Mouse (Mus musculus): ENCODE data around the gene Aes. TPM values are rescaled to one million over a fixed set of nuclear protein-coding genes. Genes with fewer than 3 reads are reported as not detected.

The Aes gene
- polyA plus RNA-seq, 1 experiment from 2014 or later = 412 TPM

DNA sequence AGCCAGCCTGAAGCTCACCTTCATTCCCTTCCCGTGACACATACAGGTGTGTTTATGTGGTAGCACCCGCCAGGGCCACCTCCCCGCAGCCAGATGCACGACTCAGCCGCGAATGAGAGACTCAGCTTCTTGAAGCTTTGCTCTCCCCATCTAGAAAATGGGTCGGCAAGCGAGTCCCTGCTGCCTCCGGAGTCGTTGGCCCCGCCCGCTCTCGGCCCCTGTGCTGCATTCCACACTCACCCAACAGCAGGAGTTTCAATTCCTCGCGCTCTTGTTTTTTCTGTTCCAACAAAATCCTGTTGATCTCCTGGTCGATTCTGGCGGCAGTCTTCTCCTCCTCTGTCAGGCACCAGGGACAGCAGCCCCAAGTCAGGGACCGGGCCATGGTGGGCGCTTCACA is 35.7 kb upstream of the Aes start:
- Histone ChIP-seq H3K27me3 (replicated peaks; ENCODE audit: control insufficient read depth, insufficient read depth, low read length) (no peaks in the 10 kb centered on the region), H3K27ac (replicated peaks; ENCODE audit: low read depth, low read length) (no peak overlapping the region), H3K4me3 (ENCODE audit: low read depth, low read length) (0 out of 2 replicates have a peak overlapping the region, but pooled peaks have one; percentile 15), H3K36me3 (ENCODE audit: control insufficient read depth, insufficient read depth, low read length) (no peaks in the 10 kb centered on the region), H3K4me1 (ENCODE audit: control insufficient read depth, insufficient read depth, low read length) (no peaks in the 10 kb centered on the region), H3K9me3 (ENCODE audit: control insufficient read depth, low read length) (no peaks in the 10 kb centered on the region), H3K9ac (ENCODE audit: low read depth, low read length) (no peak overlapping the region), H3K4me2 (ENCODE audit: low read depth, low read length) (peak overlapping the region; percentile 21; the same call in 1 of the 2 replicates)
- 20% methylated on average over 19 of the region's 19 CpGs for WGBS
- no peak for DNase-seq (ENCODE audit: low spot score)
- ATAC-seq (ENCODE audit: low read depth) = no peak

DNA sequence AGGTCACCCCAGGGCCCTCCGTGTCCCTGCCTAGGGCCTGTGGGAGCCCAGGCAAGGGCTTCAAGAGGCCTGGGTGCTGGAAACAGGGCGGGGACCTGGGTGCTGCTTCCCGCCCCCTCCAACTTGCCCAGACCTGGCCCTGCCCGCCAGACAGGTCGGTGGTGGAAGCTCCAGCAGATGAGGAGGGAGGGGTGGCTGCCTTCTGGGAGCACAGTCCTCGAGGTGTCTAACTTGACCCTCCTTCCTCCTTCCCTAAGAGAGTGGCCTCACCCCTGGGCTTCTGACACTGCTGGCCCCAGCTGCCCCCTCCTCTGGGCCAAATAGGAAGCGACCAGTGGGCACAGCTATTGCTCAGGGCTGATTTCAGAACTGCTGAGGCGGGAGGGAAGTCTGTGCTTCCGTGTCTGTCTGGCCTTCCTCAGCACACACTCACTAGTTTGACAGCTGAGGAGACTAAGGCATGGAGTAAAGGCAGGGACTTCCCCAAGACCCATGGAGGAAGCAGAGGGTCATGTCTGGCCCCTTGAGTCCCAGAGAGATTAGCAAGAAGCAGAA is 35.2 kb upstream of the Aes start, which contains the start of gene Gna15:
TSS of gene Gna15 (minus strand) at position 175 of the 555 bp plus-strand sequence.
- DNase-seq (ENCODE audit: low spot score) (peak; percentile 27), ATAC-seq (ENCODE audit: low read depth) (0 out of 2 replicates have a peak, but pooled peaks have one; percentile 34)
- Histone ChIP-seq H3K9me3 (ENCODE audit: control insufficient read depth, low read length) (no peaks in the 10 kb centered on the region), H3K27ac (replicated peaks; ENCODE audit: low read depth, low read length) (no peak within 1 kb of the TSS), H3K4me1 (ENCODE audit: control insufficient read depth, insufficient read depth, low read length) (no peaks in the 10 kb centered on the region), H3K36me3 (ENCODE audit: control insufficient read depth, insufficient read depth, low read length) (0 out of 2 replicates have a peak, but pooled peaks cover 5% of the 10 kb centered on the region), H3K9ac (ENCODE audit: low read depth, low read length) (no peak within 1 kb of the TSS), H3K4me3 (ENCODE audit: low read depth, low read length) (0 out of 2 replicates have a peak within 1 kb of the TSS, but pooled peaks have one; percentile 15), H3K27me3 (replicated peaks; ENCODE audit: control insufficient read depth, insufficient read depth, low read length) (no peaks in the 10 kb centered on the region), H3K4me2 (ENCODE audit: low read depth, low read length) (peak within 1 kb of the TSS; percentile 21; the same call in 1 of the 2 replicates)
- 22% methylated on average over 6 of the region's 9 CpGs for WGBS

DNA sequence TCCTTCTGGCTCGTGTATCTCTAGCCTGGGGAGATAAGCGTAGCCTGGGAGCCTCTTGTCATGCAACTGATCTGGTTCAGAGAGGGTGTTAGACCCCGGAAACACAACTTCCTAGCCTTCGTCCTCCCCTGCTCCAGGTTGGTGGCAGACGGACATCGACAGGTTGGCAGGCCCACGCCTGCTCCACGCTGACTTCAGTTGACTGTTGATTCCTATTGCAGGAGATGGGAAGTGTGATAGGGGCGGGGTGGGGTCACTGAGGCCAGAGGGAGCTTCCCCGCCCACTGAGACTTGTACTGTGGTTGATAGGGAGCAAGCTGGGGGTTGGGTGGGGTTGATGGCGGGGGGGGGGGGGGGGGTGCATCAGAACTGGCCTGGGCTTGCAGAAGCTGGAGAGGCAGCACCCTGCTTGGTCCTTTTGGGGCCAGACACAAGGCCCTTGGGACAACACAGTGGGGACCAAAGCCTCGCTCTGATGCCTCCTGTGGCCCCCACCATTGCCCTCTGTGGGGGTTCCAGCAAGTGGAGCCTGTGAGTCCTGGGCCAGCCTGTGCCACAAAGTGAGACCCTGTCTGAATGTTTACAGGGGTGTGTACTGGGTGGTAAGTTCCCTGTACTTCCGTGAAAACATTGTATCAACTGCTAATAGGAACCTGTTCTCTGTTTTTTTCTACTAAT is 34.1 kb upstream of the Aes start:
- H3K4me1 ChIP-seq (ENCODE audit: control insufficient read depth, insufficient read depth, low read length) = no peaks in the 10 kb centered on the region
- no peak overlapping the region for H3K4me2 ChIP-seq (ENCODE audit: low read depth, low read length)
- no peak for DNase-seq (ENCODE audit: low spot score)
- ATAC-seq (ENCODE audit: low read depth) = no peak
- 58% methylated on average over 12 of the region's 13 CpGs for WGBS
- H3K4me3 ChIP-seq (ENCODE audit: low read depth, low read length) = no peak overlapping the region
- H3K9me3 ChIP-seq (ENCODE audit: control insufficient read depth, low read length) = no peaks in the 10 kb centered on the region
- H3K27ac ChIP-seq (replicated peaks; ENCODE audit: low read depth, low read length) = no peak overlapping the region
- peaks cover 15% of the 10 kb centered on the region; the same call in 1 of the 2 replicates for H3K36me3 ChIP-seq (ENCODE audit: control insufficient read depth, insufficient read depth, low read length)
- H3K9ac ChIP-seq (ENCODE audit: low read depth, low read length) = no peak overlapping the region
- no peaks in the 10 kb centered on the region for H3K27me3 ChIP-seq (replicated peaks; ENCODE audit: control insufficient read depth, insufficient read depth, low read length)

DNA sequence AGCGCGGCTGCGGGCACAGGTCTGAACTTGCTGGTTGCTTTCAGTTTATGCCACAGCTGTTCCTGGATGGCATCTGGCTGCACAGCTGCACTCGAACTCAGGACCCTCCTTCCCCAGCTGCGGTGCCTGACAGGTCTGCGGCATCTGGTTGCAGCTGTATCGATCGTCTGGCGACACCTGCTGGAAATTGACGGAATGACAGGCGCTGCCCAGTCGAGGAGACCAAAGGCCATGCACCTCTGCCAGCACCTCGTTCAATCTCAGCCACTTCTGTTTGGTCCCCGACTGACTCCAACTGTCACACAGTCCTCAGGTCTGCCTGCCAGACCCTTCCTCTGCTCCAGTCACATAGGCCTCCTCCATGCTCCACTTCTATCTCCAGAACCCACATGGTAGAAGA is 32.5 kb upstream of the Aes start:
- 9% methylated on average over 14 of the region's 14 CpGs for WGBS
- no peaks in the 10 kb centered on the region for H3K4me1 ChIP-seq (ENCODE audit: control insufficient read depth, insufficient read depth, low read length)
- H3K36me3 ChIP-seq (ENCODE audit: control insufficient read depth, insufficient read depth, low read length) = peaks cover 30% of the 10 kb centered on the region; the same call in 1 of the 2 replicates
- H3K4me2 ChIP-seq (ENCODE audit: low read depth, low read length) = no peak overlapping the region
- no peaks in the 10 kb centered on the region for H3K27me3 ChIP-seq (replicated peaks; ENCODE audit: control insufficient read depth, insufficient read depth, low read length)
- H3K4me3 ChIP-seq (ENCODE audit: low read depth, low read length) = no peak overlapping the region
- ATAC-seq (ENCODE audit: low read depth) (peak; percentile 19; the same call in 1 of the 2 replicates), DNase-seq (ENCODE audit: low spot score) (peak; percentile 50)
- no peaks in the 10 kb centered on the region for H3K9me3 ChIP-seq (ENCODE audit: control insufficient read depth, low read length)
- no peak overlapping the region for H3K9ac ChIP-seq (ENCODE audit: low read depth, low read length)
- no peak overlapping the region for H3K27ac ChIP-seq (replicated peaks; ENCODE audit: low read depth, low read length)

DNA sequence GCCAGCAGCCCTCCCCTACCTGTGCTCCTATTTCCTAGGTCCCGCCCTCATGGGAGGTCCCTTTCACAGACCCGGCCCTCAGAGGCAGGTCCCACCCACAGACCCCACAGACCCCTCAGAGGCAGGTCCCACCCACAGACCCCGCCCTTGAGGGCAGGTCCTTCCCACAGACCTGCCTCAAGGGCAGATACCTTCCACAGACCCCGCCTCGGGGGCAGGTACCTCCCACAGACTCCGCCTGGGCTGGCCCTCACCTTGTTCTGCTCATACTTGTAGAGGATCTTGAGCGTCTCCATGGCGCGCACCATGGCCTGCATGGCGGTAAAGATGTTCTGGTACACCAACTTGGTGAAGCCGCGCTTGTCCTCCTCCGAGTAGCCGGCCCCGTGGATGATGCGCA is 24.5 kb upstream of the Aes start:
- H3K27ac ChIP-seq (replicated peaks; ENCODE audit: low read depth, low read length) = no peak overlapping the region
- H3K4me2 ChIP-seq (ENCODE audit: low read depth, low read length) = no peak overlapping the region
- 0 out of 2 replicates have a peak, but pooled peaks have one; percentile 12 for ATAC-seq (ENCODE audit: low read depth)
- no peak overlapping the region for H3K9ac ChIP-seq (ENCODE audit: low read depth, low read length)
- no peak overlapping the region for H3K4me3 ChIP-seq (ENCODE audit: low read depth, low read length)
- H3K36me3 ChIP-seq (ENCODE audit: control insufficient read depth, insufficient read depth, low read length) = peaks cover 52% of the 10 kb centered on the region
- no peak for DNase-seq (ENCODE audit: low spot score)
- H3K4me1 ChIP-seq (ENCODE audit: control insufficient read depth, insufficient read depth, low read length) = no peaks in the 10 kb centered on the region
- H3K27me3 ChIP-seq (replicated peaks; ENCODE audit: control insufficient read depth, insufficient read depth, low read length) = no peaks in the 10 kb centered on the region
- 61% methylated on average over 12 of the region's 16 CpGs for WGBS
- no peaks in the 10 kb centered on the region for H3K9me3 ChIP-seq (ENCODE audit: control insufficient read depth, low read length)

DNA sequence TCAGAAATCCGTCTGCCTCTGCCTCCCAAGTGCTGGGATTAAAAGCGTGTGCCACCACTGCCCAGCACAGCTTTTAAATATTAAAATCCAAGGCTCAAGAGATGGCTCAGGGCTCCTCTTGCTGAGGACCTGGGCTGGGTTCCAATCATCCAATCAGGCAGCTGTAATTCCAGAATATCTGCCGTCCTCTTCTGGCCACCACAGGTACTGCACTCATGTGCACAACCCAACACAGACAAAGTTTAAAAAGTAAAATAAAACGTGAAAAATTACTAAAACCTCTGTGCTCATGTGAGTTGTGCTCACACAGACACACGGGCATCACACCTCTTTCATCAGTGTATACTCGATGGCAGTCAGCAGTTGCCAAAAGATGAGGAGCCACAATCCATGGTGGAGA is 22.6 kb upstream of the Aes start:
- Histone ChIP-seq H3K27ac (replicated peaks; ENCODE audit: low read depth, low read length) (no peak overlapping the region), H3K36me3 (ENCODE audit: control insufficient read depth, insufficient read depth, low read length) (peaks cover 40% of the 10 kb centered on the region), H3K4me3 (ENCODE audit: low read depth, low read length) (no peak overlapping the region), H3K9ac (ENCODE audit: low read depth, low read length) (no peak overlapping the region), H3K4me1 (ENCODE audit: control insufficient read depth, insufficient read depth, low read length) (no peaks in the 10 kb centered on the region), H3K27me3 (replicated peaks; ENCODE audit: control insufficient read depth, insufficient read depth, low read length) (no peaks in the 10 kb centered on the region), H3K9me3 (ENCODE audit: control insufficient read depth, low read length) (no peaks in the 10 kb centered on the region), H3K4me2 (ENCODE audit: low read depth, low read length) (no peak overlapping the region)
- DNase-seq (ENCODE audit: low spot score) = no peak
- 79% methylated on average over 6 of the region's 6 CpGs for WGBS
- ATAC-seq (ENCODE audit: low read depth) = no peak

DNA sequence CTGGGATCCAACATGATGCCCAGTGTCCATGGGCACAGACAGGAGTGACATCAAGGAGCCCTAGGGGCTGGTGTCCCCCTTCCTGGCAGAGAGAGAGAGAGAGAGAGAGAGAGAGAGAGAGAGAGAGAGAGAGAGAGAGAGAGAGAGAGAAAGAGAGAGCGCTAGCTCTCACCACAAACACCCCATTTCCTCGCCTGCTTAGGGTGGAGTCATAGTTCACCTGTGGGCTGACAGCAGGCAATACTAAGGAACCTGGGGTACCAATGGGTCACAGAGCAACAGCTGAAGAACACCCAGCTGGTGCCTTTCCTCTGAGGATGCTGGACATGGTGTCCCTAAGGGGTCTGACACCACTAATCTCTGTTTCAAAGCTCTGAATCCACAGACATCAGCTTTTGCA is 21.9 kb upstream of the Aes start:
- Histone ChIP-seq H3K4me2 (ENCODE audit: low read depth, low read length) (no peak overlapping the region), H3K4me3 (ENCODE audit: low read depth, low read length) (no peak overlapping the region), H3K27me3 (replicated peaks; ENCODE audit: control insufficient read depth, insufficient read depth, low read length) (no peaks in the 10 kb centered on the region), H3K9ac (ENCODE audit: low read depth, low read length) (no peak overlapping the region), H3K9me3 (ENCODE audit: control insufficient read depth, low read length) (no peaks in the 10 kb centered on the region), H3K4me1 (ENCODE audit: control insufficient read depth, insufficient read depth, low read length) (no peaks in the 10 kb centered on the region), H3K36me3 (ENCODE audit: control insufficient read depth, insufficient read depth, low read length) (peaks cover 34% of the 10 kb centered on the region), H3K27ac (replicated peaks; ENCODE audit: low read depth, low read length) (no peak overlapping the region)
- WGBS = 91% methylated on average over 2 of the region's 2 CpGs
- DNase-seq (ENCODE audit: low spot score) (no peak), ATAC-seq (ENCODE audit: low read depth) (no peak)

DNA sequence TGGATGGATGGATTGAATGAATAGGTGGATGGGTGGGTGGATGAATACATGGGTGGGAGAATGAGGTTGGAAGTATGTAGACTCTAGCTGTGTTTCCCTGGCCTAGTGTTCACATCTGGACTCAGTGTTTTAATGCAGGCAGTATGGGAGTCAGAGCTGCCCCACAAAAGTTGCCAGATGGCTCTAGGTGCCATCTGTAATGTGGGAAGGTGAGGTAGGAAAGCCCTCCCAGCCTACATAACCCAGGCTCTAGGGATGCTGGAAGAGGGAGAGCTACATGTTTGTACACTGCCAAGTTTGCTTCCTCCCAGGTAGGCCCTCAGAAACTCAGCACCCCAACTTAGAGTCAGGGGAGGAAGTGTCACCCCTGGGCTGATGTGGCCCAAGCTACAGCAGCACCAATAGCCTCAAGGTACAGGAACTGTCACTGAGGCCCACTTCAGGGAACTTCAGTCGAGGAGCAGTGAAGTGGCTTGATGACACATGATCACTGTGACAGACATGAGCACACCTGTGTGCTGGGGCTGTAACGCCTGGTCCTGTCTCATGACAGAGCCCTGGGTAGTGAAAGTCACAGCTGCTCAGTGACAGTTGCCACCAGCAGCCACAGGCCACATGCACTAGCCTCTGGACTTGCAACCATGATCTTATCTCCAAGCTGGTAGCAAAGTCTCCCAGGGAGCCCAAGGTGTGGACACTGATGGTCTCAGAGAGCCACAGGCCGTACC is 20.8 kb upstream of the Aes start:
- WGBS = 86% methylated on average over 3 of the region's 3 CpGs
- ATAC-seq (ENCODE audit: low read depth) = no peak
- Histone ChIP-seq H3K4me1 (ENCODE audit: control insufficient read depth, insufficient read depth, low read length) (peaks cover 4% of the 10 kb centered on the region), H3K9ac (ENCODE audit: low read depth, low read length) (no peak overlapping the region), H3K36me3 (ENCODE audit: control insufficient read depth, insufficient read depth, low read length) (peaks cover 25% of the 10 kb centered on the region; the same call in 1 of the 2 replicates), H3K27ac (replicated peaks; ENCODE audit: low read depth, low read length) (no peak overlapping the region), H3K4me3 (ENCODE audit: low read depth, low read length) (no peak overlapping the region), H3K4me2 (ENCODE audit: low read depth, low read length) (no peak overlapping the region), H3K27me3 (replicated peaks; ENCODE audit: control insufficient read depth, insufficient read depth, low read length) (no peaks in the 10 kb centered on the region), H3K9me3 (ENCODE audit: control insufficient read depth, low read length) (no peaks in the 10 kb centered on the region)
- no peak for DNase-seq (ENCODE audit: low spot score)
